Mouse (Mus musculus): Measurements from ENCODE around the gene Phf20.

Gene Phf20

DNA sequence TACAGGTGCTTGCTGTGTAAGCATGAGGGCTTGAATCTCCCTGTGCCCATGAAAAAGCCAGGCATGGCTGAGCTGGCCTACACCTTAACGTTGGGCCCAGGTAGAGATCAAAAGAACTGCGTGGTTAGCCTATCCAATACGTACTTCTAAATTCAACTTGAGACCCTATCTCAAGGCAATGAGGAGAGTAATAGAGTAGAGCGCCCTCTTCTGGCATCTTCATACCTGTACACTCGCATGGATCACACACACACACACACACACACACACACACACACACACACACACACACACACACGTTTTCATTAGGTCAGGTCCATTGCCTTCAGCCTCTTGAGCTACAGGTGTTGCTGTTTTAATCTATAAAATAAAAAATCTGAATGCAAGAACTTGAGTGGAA lies 118.5 kb downstream of the Phf20 start:
- DNase-seq (ENCODE audit: low spot score): no peak

DNA sequence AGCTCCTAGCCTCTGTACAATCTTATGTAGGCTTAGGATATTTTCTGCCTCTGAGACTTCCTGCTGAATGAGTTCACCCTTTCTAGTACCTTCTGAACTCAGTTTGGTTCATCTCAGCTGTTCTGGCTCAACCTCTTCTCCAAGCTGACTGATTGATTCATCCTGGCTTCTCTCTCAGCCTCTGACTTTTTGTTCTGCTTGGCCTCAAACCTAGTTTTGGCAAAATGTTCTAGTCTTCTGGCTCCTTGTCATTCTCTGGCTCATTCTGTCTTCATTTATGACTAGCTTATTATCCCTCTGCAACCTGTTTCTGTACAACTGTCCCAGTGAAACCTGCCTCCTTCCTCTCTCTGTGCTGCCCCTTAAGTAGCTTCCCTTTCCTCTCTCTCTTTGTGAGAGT lies 122.2 kb downstream of the Phf20 start:
- no peak for DNase-seq (ENCODE audit: low spot score)

DNA sequence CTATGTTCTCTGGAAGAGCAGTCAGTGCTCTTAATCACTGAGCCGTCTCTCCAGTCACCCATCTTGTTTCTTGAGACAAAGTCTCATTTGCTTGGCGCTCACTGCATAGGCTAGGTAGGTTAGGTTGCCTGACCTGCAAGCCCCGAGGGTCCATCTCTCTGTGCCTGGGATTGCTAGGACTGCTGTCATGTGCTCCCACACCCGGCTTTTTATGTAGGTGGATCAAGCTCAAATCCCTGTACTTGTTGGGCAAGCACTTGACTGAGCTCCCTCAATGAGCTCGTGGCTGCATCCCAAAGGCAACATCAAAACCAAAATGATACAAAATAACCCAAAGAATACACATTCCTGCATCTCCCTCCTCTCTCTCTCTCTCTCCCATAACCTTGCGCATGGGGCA lies 125.3 kb downstream of the Phf20 start:
- DNase-seq (ENCODE audit: low spot score): no peak

DNA sequence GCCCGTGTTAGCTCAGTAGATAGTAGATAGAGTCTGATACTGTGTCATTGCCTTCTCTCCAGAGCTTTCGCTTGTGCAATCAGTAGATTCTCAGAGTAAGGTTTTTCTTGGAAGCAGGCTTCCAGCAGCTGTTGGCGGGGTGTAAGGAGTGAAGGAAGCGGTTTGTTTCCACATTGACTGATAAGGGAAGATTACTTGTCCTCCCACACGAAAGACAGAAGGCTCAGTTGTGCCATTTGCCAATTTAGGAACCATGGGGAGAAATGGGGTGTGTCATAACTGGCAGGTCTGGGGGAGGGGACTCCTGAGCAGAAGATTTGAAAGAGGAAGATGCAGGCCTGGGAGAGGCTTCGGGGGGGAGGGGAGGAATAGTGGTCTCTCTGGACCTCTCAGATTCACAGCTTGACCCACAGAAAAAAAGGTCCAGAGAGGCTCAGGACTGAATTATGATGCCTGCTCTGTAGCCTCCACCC lies 127.9 kb downstream of the Phf20 start:
- DNase-seq (ENCODE audit: low spot score): no peak

DNA sequence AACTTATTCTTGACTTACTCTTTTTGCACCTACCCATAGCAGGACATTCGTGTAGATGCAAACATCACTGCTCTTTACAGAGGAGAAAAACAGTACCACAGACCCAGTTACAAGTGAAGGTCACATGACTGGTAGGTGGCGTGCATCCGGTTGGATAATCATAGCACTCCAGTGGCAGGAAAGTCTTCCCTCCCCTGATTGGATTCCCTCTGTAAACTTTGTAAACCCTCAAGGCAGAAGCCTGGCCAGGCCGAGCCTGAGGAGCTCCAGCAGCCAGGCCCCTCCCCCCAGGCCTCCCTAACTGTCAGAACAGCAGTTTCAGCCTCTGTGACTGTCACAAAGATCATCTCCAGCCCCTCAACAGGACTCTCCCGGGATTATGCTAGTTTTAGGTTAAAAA lies 128.4 kb downstream of the Phf20 start:
- no peak for DNase-seq (ENCODE audit: low spot score)

GRCm38 (mm10) chr2:156330681-156331080 lies 134.4 kb downstream of the Phf20 start:
- no peak for DNase-seq (ENCODE audit: low spot score)

DNA sequence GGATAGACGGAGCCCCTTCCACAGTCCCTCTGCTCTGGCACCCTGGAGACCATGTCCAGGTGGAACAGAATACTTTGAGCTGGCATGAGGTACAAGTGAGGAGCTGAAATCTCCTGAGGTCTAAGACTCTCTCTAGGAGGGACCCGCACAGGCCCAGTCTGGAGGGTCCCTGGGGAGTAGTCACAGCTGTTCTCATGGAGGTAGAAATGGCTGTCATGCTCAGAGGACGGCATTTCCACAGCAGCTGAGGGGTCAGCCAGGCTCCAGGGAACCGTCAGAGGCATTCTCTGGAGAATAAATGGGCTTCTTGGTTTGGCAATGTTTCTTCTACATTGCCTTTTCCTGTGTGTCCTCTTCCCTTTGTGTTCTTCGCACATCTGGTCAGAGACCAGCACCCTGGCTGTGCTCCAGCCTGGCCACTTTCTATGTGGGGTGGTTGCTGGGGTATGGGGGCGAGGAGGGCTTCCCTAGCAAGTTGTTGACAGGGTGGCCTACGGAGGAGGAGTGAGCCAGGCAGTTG lies 135.2 kb downstream of the Phf20 start:
- no peak for DNase-seq (ENCODE audit: low spot score)

GRCm38 (mm10) chr2:156340078-156340477 lies 143.8 kb downstream of the Phf20 start:
- DNase-seq (ENCODE audit: low spot score): no peak

DNA sequence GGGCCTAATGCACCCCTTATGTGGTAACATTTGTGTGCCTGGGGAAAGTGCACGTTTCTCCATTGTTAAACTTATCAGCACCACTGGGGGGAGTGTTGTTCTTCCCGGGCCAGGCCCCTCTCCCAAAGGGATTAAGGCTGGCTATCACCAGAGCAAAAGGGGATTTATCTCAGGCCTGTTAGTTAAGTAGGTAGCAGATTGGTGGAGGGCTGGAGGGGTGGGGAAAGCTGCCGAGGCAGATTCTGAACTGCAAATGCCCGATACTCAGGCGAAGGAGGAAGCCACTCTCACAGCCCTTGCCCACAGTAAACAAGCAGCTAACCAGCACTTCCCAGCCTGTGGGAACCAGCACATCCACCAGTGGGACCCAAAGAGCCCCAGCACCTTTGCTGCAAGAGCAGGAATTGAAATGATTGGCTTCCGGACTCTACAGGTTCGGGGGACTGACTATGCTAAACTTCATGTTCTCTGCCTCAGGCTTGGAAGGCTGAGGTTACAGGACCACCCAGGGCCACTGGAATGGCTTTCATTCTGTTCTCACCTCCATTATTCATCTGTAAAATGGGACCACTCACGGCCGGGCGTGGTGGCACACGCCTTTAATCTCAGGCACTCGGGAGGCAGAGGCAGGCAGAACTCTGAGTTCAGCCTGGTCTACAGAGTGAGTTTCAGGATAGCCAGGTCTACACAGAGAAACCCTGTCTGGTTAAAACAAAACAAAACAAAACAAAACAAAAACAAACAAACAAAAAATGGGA lies 148.7 kb downstream of the Phf20 start:
- no peak for DNase-seq (ENCODE audit: low spot score)

DNA sequence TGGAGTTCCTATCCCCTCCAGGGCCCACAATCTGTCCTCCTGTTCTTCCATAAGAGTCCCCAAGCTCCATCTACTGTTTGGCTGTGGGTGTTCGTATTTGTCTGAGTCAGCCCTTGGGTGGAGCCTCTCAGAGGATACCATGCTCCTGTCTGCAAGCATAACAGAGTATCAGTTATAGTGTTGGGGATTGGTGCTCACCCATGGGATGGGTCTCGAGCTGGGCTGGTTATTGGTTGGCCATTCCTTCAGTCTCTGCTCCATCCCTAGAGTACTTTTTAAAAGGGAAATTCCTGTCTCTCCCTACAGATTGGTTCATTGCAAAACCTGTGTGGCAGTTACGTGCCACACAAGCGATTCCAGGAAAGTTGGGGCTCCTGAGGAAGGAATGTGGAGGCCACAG lies 152.5 kb downstream of the Phf20 start:
- DNase-seq (ENCODE audit: low spot score): no peak

DNA sequence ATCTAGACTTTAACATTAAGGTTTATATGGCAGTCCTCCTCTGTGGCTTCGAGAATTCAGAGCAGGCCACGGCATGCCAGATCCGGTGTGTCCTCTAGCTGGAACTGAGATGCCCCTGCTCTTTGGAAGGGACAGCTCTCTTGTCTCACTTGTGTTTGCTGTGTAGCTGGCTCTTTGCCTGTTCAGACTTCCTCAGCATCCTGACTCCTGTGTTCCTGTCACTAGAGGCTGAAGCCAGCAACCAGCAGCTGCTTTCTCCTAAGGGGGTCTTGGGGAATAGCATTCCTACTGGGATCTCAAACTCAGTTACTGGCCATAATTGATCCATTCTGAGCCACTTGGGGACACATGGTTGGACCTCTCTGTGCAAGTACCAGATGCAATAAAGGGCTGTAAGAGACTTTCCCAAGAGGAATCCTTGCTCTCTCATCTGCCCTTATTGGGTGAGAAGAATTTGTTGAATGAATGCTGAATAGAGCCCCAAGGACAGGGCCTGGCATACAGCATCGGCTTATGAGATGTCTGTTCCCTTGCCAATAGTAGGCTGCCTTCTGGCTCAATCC lies 153.1 kb downstream of the Phf20 start:
- DNase-seq (ENCODE audit: low spot score): no peak

GRCm38 (mm10) chr2:156351243-156351642 lies 155.0 kb downstream of the Phf20 start:
- DNase-seq (ENCODE audit: low spot score): no peak

- DNase-seq (ENCODE audit: low spot score): no peak
Observed at GRCm38 (mm10) chr2:156352413-156353165, 156.3 kb downstream of the Phf20 start.

DNA sequence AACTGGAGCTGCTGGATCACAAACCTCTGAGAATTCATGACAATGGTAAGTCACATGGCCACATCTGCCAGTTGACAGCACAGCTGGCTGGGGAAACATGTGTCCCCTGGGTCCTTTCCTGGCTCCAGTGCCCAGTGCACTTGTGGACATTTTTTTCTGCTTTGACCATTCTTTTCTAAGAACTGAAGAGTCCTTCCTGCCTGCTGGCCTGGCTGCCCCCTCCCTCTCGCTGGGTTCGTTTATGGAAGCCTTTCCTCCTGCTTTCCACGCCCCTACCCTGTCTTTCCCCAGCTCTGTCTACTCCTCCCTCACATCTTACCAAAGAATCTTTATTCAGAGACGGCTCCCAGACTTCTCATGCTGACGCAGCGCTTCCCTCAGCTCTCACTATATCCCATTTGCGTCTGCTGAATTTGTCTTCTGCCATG lies 157.0 kb downstream of the Phf20 start:
- DNase-seq (ENCODE audit: low spot score): no peak

DNA sequence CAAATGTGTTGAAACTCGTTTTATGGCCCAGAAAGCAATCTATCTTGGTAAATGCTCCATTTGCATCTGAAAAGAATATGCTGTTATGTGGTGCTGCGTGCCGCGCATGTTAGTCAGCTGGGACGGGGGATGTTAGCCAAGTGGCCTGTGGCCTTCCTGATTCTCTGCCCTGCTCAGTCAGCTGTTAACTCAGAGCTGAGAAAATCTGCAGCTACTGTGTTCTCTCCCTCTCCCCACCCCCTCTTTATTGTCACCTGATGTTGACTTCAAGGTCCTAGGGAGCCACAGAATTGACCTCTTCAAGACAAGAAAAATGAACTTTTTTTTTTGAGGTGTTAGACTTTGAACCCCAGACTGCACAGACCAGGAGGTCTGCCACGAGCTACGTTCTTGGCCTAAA lies 159.8 kb downstream of the Phf20 start:
- no peak for DNase-seq (ENCODE audit: low spot score)

Data from T-cell, adult 2 months (primary cell).